Mouse (Mus musculus) intestine, embryonic 16.5 days (tissue): ENCODE data around the gene Frem2. TPM values are rescaled to one million over a fixed set of nuclear protein-coding genes. Genes with fewer than 3 reads are reported as not detected.

Experiments used
- ATAC-seq: fragments of 200-750 bp; cut with Nextera tagmentation; 2 replicates; pipeline ENCODE4 v1.8.0; 2017; ENCODE audit warnings: moderate TSS enrichment, moderate library complexity
- H3K27ac ChIP-seq: fragments of 300-500 bp; sonication (generic); 2 replicates; pipeline ENCODE4 v1.5.1; 2014; ENCODE audit warnings: mild to moderate bottlenecking, low read length
- H3K27me3 ChIP-seq: fragments of 300-500 bp; sonication (generic); replicated peaks from 2 replicates; pipeline ENCODE4 v1.6.1; 2014; ENCODE audit warnings: low read length, control low read depth, mixed read lengths; ENCODE audit not compliant: control insufficient read depth, insufficient read depth
- H3K36me3 ChIP-seq: fragments of 300-500 bp; sonication (generic); 2 replicates; pipeline ENCODE4 v1.6.1; 2014; ENCODE audit warnings: low read length, control low read depth; ENCODE audit not compliant: control insufficient read depth, insufficient read depth
- H3K4me1 ChIP-seq: fragments of 300-500 bp; sonication (generic); 2 replicates; pipeline ENCODE4 v1.6.1; 2014; ENCODE audit warnings: low read length, control low read depth, mixed read lengths; ENCODE audit not compliant: control insufficient read depth, insufficient read depth
- H3K4me2 ChIP-seq: fragments of 300-500 bp; sonication (generic); 2 replicates; pipeline ENCODE4 v1.6.1; 2014; ENCODE audit warnings: low read depth, low read length, control low read depth
- H3K4me3 ChIP-seq: fragments of 300-500 bp; sonication (generic); 2 replicates; pipeline ENCODE4 v1.5.1; 2014; ENCODE audit warnings: mild to moderate bottlenecking, low read length
- H3K9ac ChIP-seq: fragments of 300-500 bp; sonication (generic); 2 replicates; pipeline ENCODE4 v1.6.1; 2014; ENCODE audit warnings: low read depth, low read length
- H3K9me3 ChIP-seq: fragments of 300-500 bp; sonication (generic); 2 replicates; pipeline ENCODE4 v1.6.1; 2016; ENCODE audit warnings: low read length, control low read depth; ENCODE audit not compliant: control insufficient read depth
- WGBS: fragments of 180-500 bp; shearing (Covaris S2); extraction: QIAGEN DNeasy Blood & Tissue Kit; methylation state at CpG from one replicate; pipeline ENCODE4 v1.1.7; 2014; 5-methylcytosine and 5-hydroxymethylcytosine counted together
- polyA plus RNA-seq: library from polyadenylated mRNA; unstranded; fragments of >200 nt; fragmentation: Nextera tagmentation; extraction: Ambion mirVana; gene quantifications from 2 replicates; pipeline ENCODE4 v1.2.1, GENCODE M21; 2015

Gene Frem2
- polyA plus RNA-seq, 1 experiment from 2014 or later: 5.3 TPM

DNA sequence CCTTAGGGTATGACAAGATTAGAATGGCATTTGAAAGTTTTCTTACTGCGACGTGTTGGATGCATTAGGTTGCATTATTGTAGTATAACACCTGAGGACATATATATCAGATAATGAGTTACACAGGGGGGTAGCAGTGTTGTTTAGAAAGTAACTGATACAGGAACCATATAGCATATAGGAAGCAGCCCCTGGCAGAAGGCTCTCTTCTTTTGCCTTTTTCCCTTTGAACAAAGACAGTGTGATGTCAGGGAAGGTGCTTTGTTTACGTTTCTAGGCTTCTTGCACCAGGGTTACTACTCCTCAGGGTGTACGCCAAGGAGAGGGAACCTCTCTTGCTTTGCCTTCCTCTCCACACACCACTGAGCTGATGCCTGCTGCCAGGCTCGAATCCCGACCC is 168.8 kb downstream of the Frem2 start, which contains the start of gene Stoml3:
Gene Stoml3, plus strand, starts transcription at position 301 of the 400 bp plus-strand sequence.
- Histone ChIP-seq H3K27ac (no peak within 1 kb of the TSS), H3K4me3 (no peak within 1 kb of the TSS), H3K36me3 (no peaks in the 10 kb centered on the region), H3K4me1 (no peaks in the 10 kb centered on the region), H3K4me2 (no peak within 1 kb of the TSS), H3K9ac (0 out of 2 replicates have a peak within 1 kb of the TSS, but pooled peaks have one; percentile 6), H3K9me3 (no peaks in the 10 kb centered on the region), H3K27me3 (no peaks in the 10 kb centered on the region)
- 72% methylated on average over 6 of the region's 6 CpGs for WGBS
- ATAC-seq: no peak

GRCm38 (mm10) chr3:53486996-53487576 is 170.1 kb downstream of the Frem2 start:
- no peaks in the 10 kb centered on the region for H3K27me3 ChIP-seq
- H3K36me3 ChIP-seq: 0 out of 2 replicates have a peak, but pooled peaks cover 1% of the 10 kb centered on the region
- no peaks in the 10 kb centered on the region for H3K4me1 ChIP-seq
- 59% methylated on average over 9 of the region's 9 CpGs for WGBS
- H3K4me2 ChIP-seq: no peak overlapping the region
- no peak for ATAC-seq
- no peak overlapping the region for H3K27ac ChIP-seq
- H3K4me3 ChIP-seq: no peak overlapping the region
- no peaks in the 10 kb centered on the region for H3K9me3 ChIP-seq
- H3K9ac ChIP-seq: 0 out of 2 replicates have a peak overlapping the region, but pooled peaks have one; percentile 6

DNA sequence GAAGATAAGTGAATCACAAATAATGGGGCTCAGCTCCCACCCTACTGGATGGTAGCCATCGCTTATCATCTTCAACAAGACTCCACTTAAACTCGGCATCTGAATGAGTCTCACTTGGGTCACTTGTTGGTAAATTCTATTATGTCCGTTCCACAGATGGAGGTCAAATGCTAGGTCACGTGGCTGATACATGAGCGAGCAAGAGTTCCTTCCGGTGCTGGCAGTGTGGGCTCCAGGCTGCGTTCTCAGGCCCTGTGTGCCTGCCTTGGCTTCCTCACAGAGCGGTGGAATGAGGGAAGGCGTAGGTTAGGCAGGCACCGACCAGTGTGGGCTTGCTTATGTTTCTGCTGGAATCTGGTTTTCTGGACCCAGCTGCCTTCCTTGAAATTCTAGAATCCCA is 170.6 kb downstream of the Frem2 start:
- 81% methylated on average over 10 of the region's 10 CpGs for WGBS

DNA sequence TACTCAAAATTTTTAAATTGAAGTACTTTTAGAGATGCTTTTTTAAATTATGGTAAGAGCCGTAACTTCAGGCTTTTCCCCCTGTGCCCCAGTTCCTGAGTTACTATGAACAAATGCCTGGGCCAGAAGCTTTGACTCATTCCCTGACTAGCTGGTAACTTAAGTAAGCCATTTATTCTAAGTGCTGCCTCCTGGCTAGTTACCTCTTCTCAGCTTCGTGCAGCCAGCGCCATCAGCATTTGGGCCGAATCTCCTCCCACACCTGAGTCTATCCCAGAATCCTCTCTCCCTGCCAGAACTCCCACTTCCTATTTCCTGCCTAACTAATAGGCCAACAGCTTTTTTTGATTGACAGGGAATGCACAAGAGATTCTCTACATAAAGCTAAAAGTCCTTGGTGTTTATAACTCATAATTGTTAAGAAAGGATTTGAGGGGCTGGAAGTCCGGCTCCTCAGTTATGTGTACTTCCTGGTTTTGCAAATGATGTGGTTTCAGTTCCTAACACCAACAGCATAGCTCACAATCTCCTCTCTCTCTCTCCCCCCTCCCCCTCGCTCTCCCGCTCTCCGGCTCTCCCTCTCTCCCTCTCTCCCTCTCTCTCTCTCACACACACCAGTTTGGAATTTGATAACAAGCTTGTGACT is 173.6 kb downstream of the Frem2 start:
- no peak overlapping the region for H3K27ac ChIP-seq

More for the DNA sequence above, 170.6 kb downstream of the Frem2 start:
- ATAC-seq: no peak
- Histone ChIP-seq H3K27ac (no peak overlapping the region), H3K36me3 (peaks cover 6% of the 10 kb centered on the region; the same call in 1 of the 2 replicates), H3K27me3 (no peaks in the 10 kb centered on the region), H3K4me3 (no peak overlapping the region), H3K4me2 (no peak overlapping the region), H3K4me1 (no peaks in the 10 kb centered on the region), H3K9me3 (no peaks in the 10 kb centered on the region), H3K9ac (no peak overlapping the region)

GRCm38 (mm10) chr3:53478419-53479046 is 178.6 kb downstream of the Frem2 start:
- WGBS: 95% methylated on average over 30 of the region's 30 CpGs
- ATAC-seq: no peak
- peaks cover 34% of the 10 kb centered on the region for H3K36me3 ChIP-seq

More for the DNA sequence above, 173.6 kb downstream of the Frem2 start:
- Histone ChIP-seq H3K9me3 (no peaks in the 10 kb centered on the region), H3K4me3 (no peak overlapping the region), H3K36me3 (peaks cover 19% of the 10 kb centered on the region), H3K4me1 (no peaks in the 10 kb centered on the region), H3K27me3 (no peaks in the 10 kb centered on the region), H3K9ac (no peak overlapping the region), H3K4me2 (no peak overlapping the region)
- ATAC-seq: no peak
- 87% methylated on average over 8 of the region's 8 CpGs for WGBS

GRCm38 (mm10) chr3:53477468-53477867 is 179.7 kb downstream of the Frem2 start:
- ATAC-seq: no peak
- H3K4me1 ChIP-seq: no peaks in the 10 kb centered on the region
- H3K4me3 ChIP-seq: no peak overlapping the region
- no peaks in the 10 kb centered on the region for H3K27me3 ChIP-seq
- 91% methylated on average over 17 of the region's 17 CpGs for WGBS
- peaks cover 38% of the 10 kb centered on the region for H3K36me3 ChIP-seq
- H3K27ac ChIP-seq: no peak overlapping the region
- no peak overlapping the region for H3K9ac ChIP-seq
- H3K9me3 ChIP-seq: no peaks in the 10 kb centered on the region
- H3K4me2 ChIP-seq: no peak overlapping the region

More at GRCm38 (mm10) chr3:53478419-53479046, 178.6 kb downstream of the Frem2 start:
- H3K4me3 ChIP-seq: no peak overlapping the region
- H3K4me1 ChIP-seq: no peaks in the 10 kb centered on the region
- no peak overlapping the region for H3K27ac ChIP-seq
- no peaks in the 10 kb centered on the region for H3K9me3 ChIP-seq
- no peak overlapping the region for H3K9ac ChIP-seq
- no peak overlapping the region for H3K4me2 ChIP-seq
- no peaks in the 10 kb centered on the region for H3K27me3 ChIP-seq

- 49% methylated on average over 6 of the region's 6 CpGs for WGBS
- H3K9me3 ChIP-seq: no peaks in the 10 kb centered on the region
- no peaks in the 10 kb centered on the region for H3K4me1 ChIP-seq
- no peak overlapping the region for H3K9ac ChIP-seq
- H3K4me2 ChIP-seq: no peak overlapping the region
- no peak overlapping the region for H3K27ac ChIP-seq
- H3K27me3 ChIP-seq: no peaks in the 10 kb centered on the region
- H3K36me3 ChIP-seq: peaks cover 37% of the 10 kb centered on the region
- ATAC-seq: peak; percentile 44; the same call in 1 of the 2 replicates
- no peak overlapping the region for H3K4me3 ChIP-seq
These were observed 181.3 kb downstream of the Frem2 start for GRCm38 (mm10) chr3:53475889-53476288.

- no peak overlapping the region for H3K27ac ChIP-seq
- H3K9ac ChIP-seq: no peak overlapping the region
- no peaks in the 10 kb centered on the region for H3K9me3 ChIP-seq
- no peaks in the 10 kb centered on the region for H3K27me3 ChIP-seq
- no peak overlapping the region for H3K4me3 ChIP-seq
- ATAC-seq: no peak
- H3K4me1 ChIP-seq: peaks cover 6% of the 10 kb centered on the region
- H3K36me3 ChIP-seq: peaks cover 31% of the 10 kb centered on the region
- H3K4me2 ChIP-seq: no peak overlapping the region
- 73% methylated on average over 4 of the region's 4 CpGs for WGBS
These were observed 183.0 kb downstream of the Frem2 start for GRCm38 (mm10) chr3:53474179-53474578.

DNA sequence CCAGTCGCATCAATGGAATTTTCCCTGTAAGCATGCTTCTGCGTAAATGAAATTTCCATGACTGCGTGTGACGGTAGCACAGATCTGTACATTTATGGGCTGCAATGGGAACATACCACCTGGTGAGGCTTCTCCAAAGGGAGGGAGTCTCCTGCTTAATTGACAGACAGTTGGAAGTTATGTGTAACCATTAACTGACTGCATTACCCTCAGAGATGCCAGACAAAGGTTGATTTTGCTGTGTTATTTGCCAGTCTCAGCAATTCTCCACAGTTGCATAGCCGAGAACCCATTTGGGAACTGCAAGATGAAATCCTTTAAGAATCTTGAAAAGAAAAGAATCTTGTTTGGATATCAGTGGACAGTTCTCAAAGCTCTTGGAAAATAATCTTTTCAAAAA is 185.1 kb downstream of the Frem2 start:
- H3K9me3 ChIP-seq: no peaks in the 10 kb centered on the region
- no peaks in the 10 kb centered on the region for H3K27me3 ChIP-seq
- 96% methylated on average over 5 of the region's 5 CpGs for WGBS
- H3K36me3 ChIP-seq: peaks cover 20% of the 10 kb centered on the region
- peaks cover 16% of the 10 kb centered on the region for H3K4me1 ChIP-seq
- H3K4me3 ChIP-seq: no peak overlapping the region
- no peak overlapping the region for H3K4me2 ChIP-seq
- H3K9ac ChIP-seq: no peak overlapping the region
- ATAC-seq: no peak
- no peak overlapping the region for H3K27ac ChIP-seq
